Mouse (Mus musculus) layer of hippocampus, adult 8-10 months (tissue): ENCODE data around the gene Tmem104. TPM values are rescaled to one million over a fixed set of nuclear protein-coding genes. Genes with fewer than 3 reads are reported as not detected.

Experiments
- DNase-seq, 2 experiments: peaks; one replicate each; pipeline ENCODE4 v3.0.0; 2022; ENCODE audit warnings: low spot score in 2 of 2
- total RNA-seq, 4 experiments: library from RNA; stranded (reverse); gene quantifications; 2 replicates each; pipeline ENCODE4 v1.2.4; 2022

The Tmem104 gene
- total RNA-seq, 4 experiments from 2014 or later, result 12.5 to 19.8 (median 16.1) TPM

- no peak for DNase-seq
Measured at GRCm38 (mm10) chr11:115166776-115167175, 20.5 kb upstream of the Tmem104 start.

GRCm38 (mm10) chr11:115167631-115168249, 19.5 kb upstream of the Tmem104 start:
- DNase-seq, result no peak

- no peak for DNase-seq
Measured at GRCm38 (mm10) chr11:115169430-115169829, 17.9 kb upstream of the Tmem104 start.

GRCm38 (mm10) chr11:115171125-115171524, 16.2 kb upstream of the Tmem104 start:
- DNase-seq, result no peak

GRCm38 (mm10) chr11:115172825-115173287, 14.4 kb upstream of the Tmem104 start:
- no peak for DNase-seq

GRCm38 (mm10) chr11:115173549-115174339, 13.5 kb upstream of the Tmem104 start:
- no peak for DNase-seq

GRCm38 (mm10) chr11:115176399-115177190, 10.7 kb upstream of the Tmem104 start:
- no peak for DNase-seq

- no peak for DNase-seq
Measured at GRCm38 (mm10) chr11:115177559-115178195, 9.6 kb upstream of the Tmem104 start.

- DNase-seq, result no peak
Measured at GRCm38 (mm10) chr11:115178766-115179165, 8.5 kb upstream of the Tmem104 start.

- DNase-seq, result peak in 1 of 2 experiments; percentile 53
Measured at GRCm38 (mm10) chr11:115179191-115179590, 8.1 kb upstream of the Tmem104 start.

- DNase-seq, result no peak
Measured at GRCm38 (mm10) chr11:115179881-115180280, 7.4 kb upstream of the Tmem104 start.

- peak in 1 of 2 experiments; percentile 67 for DNase-seq
Measured at GRCm38 (mm10) chr11:115181913-115182638, 5.2 kb upstream of the Tmem104 start.

GRCm38 (mm10) chr11:115184973-115185372, 2.3 kb upstream of the Tmem104 start:
- DNase-seq, result no peak

- no peak for DNase-seq
Measured at GRCm38 (mm10) chr11:115187693-115188092, 406 bp downstream of the Tmem104 start, which contains the start of gene Nat9. TSS of gene Nat9 (minus strand) at chr11:115187859.

- no peak for DNase-seq
Measured at GRCm38 (mm10) chr11:115188539-115189231, 1.4 kb downstream of the Tmem104 start.

- no peak for DNase-seq
Measured at GRCm38 (mm10) chr11:115189304-115189703, 2.0 kb downstream of the Tmem104 start.

- DNase-seq, result no peak
Measured at GRCm38 (mm10) chr11:115192180-115192579, 4.9 kb downstream of the Tmem104 start.

- DNase-seq, result no peak
Measured at GRCm38 (mm10) chr11:115194693-115195092, 7.4 kb downstream of the Tmem104 start.

- no peak for DNase-seq
Measured at GRCm38 (mm10) chr11:115195933-115196332, 8.6 kb downstream of the Tmem104 start.

GRCm38 (mm10) chr11:115197558-115197957, 10.3 kb downstream of the Tmem104 start:
- DNase-seq, result no peak
